Mouse (Mus musculus) fat pad, adult 2 months (tissue): ENCODE results near the gene Trmt10b.
A peak's percentile ranks its signal among the peaks of the same experiment; 100 is the strongest.

Experiments used
- DNase-seq: peaks from one replicate; pipeline ENCODE4 v3.0.0-alpha.2; 2011; ENCODE audit warnings: low read depth, low spot score; ENCODE audit errors: extremely low read depth

Trmt10b gene

GRCm38 (mm10) chr4:45296662-45297564, at the start of gene Trmt10b:
Gene Trmt10b, plus strand, starts transcription at chr4:45297127.
- DNase-seq = peak; percentile 30

- DNase-seq = no peak
Observed at GRCm38 (mm10) chr4:45251265-45251664, 45.7 kb upstream of the Trmt10b start.

GRCm38 (mm10) chr4:45252861-45253262, 44.1 kb upstream of the Trmt10b start:
- no peak for DNase-seq

- no peak for DNase-seq
Observed at GRCm38 (mm10) chr4:45253839-45254601, 42.9 kb upstream of the Trmt10b start.

- no peak for DNase-seq
Observed at GRCm38 (mm10) chr4:45259232-45259832, 37.6 kb upstream of the Trmt10b start.

GRCm38 (mm10) chr4:45261551-45261950, 35.4 kb upstream of the Trmt10b start:
- no peak for DNase-seq

GRCm38 (mm10) chr4:45267883-45268282, 29.0 kb upstream of the Trmt10b start:
- DNase-seq = no peak

- DNase-seq = no peak
Observed at GRCm38 (mm10) chr4:45271041-45271452, 25.9 kb upstream of the Trmt10b start.

- no peak for DNase-seq
Observed at GRCm38 (mm10) chr4:45275770-45276169, 21.2 kb upstream of the Trmt10b start.

- DNase-seq = no peak
Observed at GRCm38 (mm10) chr4:45279292-45279691, 17.6 kb upstream of the Trmt10b start.

- DNase-seq = no peak
Observed at GRCm38 (mm10) chr4:45279981-45280548, 16.9 kb upstream of the Trmt10b start.

- no peak for DNase-seq
Observed at GRCm38 (mm10) chr4:45286318-45286717, 10.6 kb upstream of the Trmt10b start.

GRCm38 (mm10) chr4:45287906-45288305, 9.0 kb upstream of the Trmt10b start:
- DNase-seq = no peak

- DNase-seq = no peak
Observed at GRCm38 (mm10) chr4:45305536-45305935, 8.6 kb downstream of the Trmt10b start.

- DNase-seq = no peak
Observed at GRCm38 (mm10) chr4:45308046-45308445, 11.1 kb downstream of the Trmt10b start.

- no peak for DNase-seq
Observed at GRCm38 (mm10) chr4:45308606-45309005, 11.7 kb downstream of the Trmt10b start.

- no peak for DNase-seq
Observed at GRCm38 (mm10) chr4:45311056-45311455, 14.1 kb downstream of the Trmt10b start.

GRCm38 (mm10) chr4:45320159-45320816, 23.4 kb downstream of the Trmt10b start:
- DNase-seq = peak; percentile 26

- DNase-seq = no peak
Observed at GRCm38 (mm10) chr4:45331139-45331538, 34.2 kb downstream of the Trmt10b start.

- DNase-seq = no peak
Observed at GRCm38 (mm10) chr4:45332466-45332865, 35.5 kb downstream of the Trmt10b start.

GRCm38 (mm10) chr4:45341226-45341625, 44.3 kb downstream of the Trmt10b start:
- DNase-seq = no peak
